Mouse (Mus musculus) spleen, adult 2 months (tissue): ENCODE measurements around the gene Ptpn21. TPM values are rescaled to one million over a fixed set of nuclear protein-coding genes. Genes with fewer than 3 reads are reported as not detected.

Experiments
- DNase-seq, 2 experiments: peaks; one replicate each; pipeline versions ENCODE4 v3.0.0 to v3.0.0-alpha.2; 2012 to 2021; ENCODE audit warnings: low spot score in 2 of 2, low read depth in 1 of 2
- H3K27ac ChIP-seq: fragments of 200-500 bp; 2 replicates; pipeline ENCODE4 v1.5.1; 2012; ENCODE audit warnings: low read length, inconsistent platforms; ENCODE audit not compliant: insufficient read depth
- H3K27me3 ChIP-seq: fragments of 200-500 bp; 2 replicates; pipeline ENCODE4 v1.6.1; 2012; ENCODE audit warnings: mild to moderate bottlenecking, moderate library complexity, low read length, inconsistent platforms; ENCODE audit not compliant: control insufficient read depth, insufficient read depth
- H3K36me3 ChIP-seq: fragments of 200-500 bp; 2 replicates; pipeline ENCODE4 v1.6.1; 2012; ENCODE audit warnings: mild to moderate bottlenecking, low read length, inconsistent platforms; ENCODE audit not compliant: control insufficient read depth, insufficient read depth
- H3K4me1 ChIP-seq: fragments of 200-500 bp; 2 replicates; pipeline ENCODE4 v1.6.1; 2011; ENCODE audit warnings: inconsistent platforms; ENCODE audit not compliant: control insufficient read depth, insufficient read depth, insufficient read length
- H3K4me3 ChIP-seq: fragments of 200-500 bp; 2 replicates; pipeline ENCODE4 v1.5.1; 2011; ENCODE audit warnings: mild to moderate bottlenecking, inconsistent platforms; ENCODE audit not compliant: insufficient read depth, insufficient read length; ENCODE audit errors: extremely low read depth
- CTCF ChIP-seq: fragments of 200-500 bp; IDR thresholded peaks from 2 replicates; pipeline ENCODE4 v1.5.1; 2011; ENCODE audit warnings: mild to moderate bottlenecking, inconsistent platforms; ENCODE audit not compliant: insufficient read depth, insufficient read length, insufficient replicate concordance; ENCODE audit errors: extremely low read depth
- POLR2A ChIP-seq: fragments of 200-500 bp; IDR thresholded peaks from 2 replicates; pipeline ENCODE4 v1.6.1; 2011; ENCODE audit warnings: low read depth, low read length, inconsistent platforms
- WGBS: fragments of 180-500 bp; shearing (Covaris S2); methylation state at CpG from one replicate; pipeline ENCODE4 v1.1.7; 2018; 5-methylcytosine and 5-hydroxymethylcytosine counted together
- polyA plus RNA-seq: library from polyadenylated mRNA; depleted of rRNA; stranded (reverse); fragments of >200 nt; gene quantifications from 2 replicates; pipeline ENCODE4 v1.2.3, GENCODE M21; 2012

Ptpn21 gene
- polyA plus RNA-seq, 1 experiment = 6.6 TPM

GRCm38 (mm10) chr12:98670429-98670828 is 66.8 kb downstream of the Ptpn21 start:
- Histone ChIP-seq H3K4me3 (no peak overlapping the region), H3K27me3 (no peaks in the 10 kb centered on the region), H3K4me1 (no peaks in the 10 kb centered on the region; the same call in 1 of the 2 replicates), H3K27ac (no peak overlapping the region), H3K36me3 (no peaks in the 10 kb centered on the region)
- no peak for DNase-seq
- 85% methylated on average over 4 of the region's 4 CpGs for WGBS
- TF ChIP-seq CTCF (no peak), POLR2A (no peak)

- H3K36me3 ChIP-seq = no peaks in the 10 kb centered on the region
- H3K27ac ChIP-seq = no peak overlapping the region
- no peaks in the 10 kb centered on the region for H3K27me3 ChIP-seq
- 84% methylated on average over 5 of the region's 5 CpGs for WGBS
- no peak overlapping the region for H3K4me3 ChIP-seq
- H3K4me1 ChIP-seq = no peaks in the 10 kb centered on the region; the same call in 1 of the 2 replicates
- no peak for DNase-seq
- TF ChIP-seq POLR2A = no peak
- TF ChIP-seq CTCF = no peak
These were observed 67.3 kb downstream of the Ptpn21 start for GRCm38 (mm10) chr12:98669864-98670263.

- no peak overlapping the region for H3K4me3 ChIP-seq
- TF ChIP-seq POLR2A = no peak
- no peak for TF ChIP-seq CTCF
- H3K4me1 ChIP-seq = no peaks in the 10 kb centered on the region
- no peak overlapping the region for H3K27ac ChIP-seq
- DNase-seq = no peak
- WGBS = 96% methylated on average over 10 of the region's 10 CpGs
- no peaks in the 10 kb centered on the region for H3K27me3 ChIP-seq
- no peaks in the 10 kb centered on the region; the same call in 1 of the 2 replicates for H3K36me3 ChIP-seq
These were observed 68.1 kb downstream of the Ptpn21 start for GRCm38 (mm10) chr12:98669086-98669485.

GRCm38 (mm10) chr12:98668132-98668814 is 68.9 kb downstream of the Ptpn21 start:
- 69% methylated on average over 10 of the region's 10 CpGs for WGBS
- no peak for DNase-seq

GRCm38 (mm10) chr12:98662617-98663016 is 74.6 kb downstream of the Ptpn21 start:
- H3K27ac ChIP-seq = no peak overlapping the region
- 94% methylated on average over 7 of the region's 7 CpGs for WGBS
- H3K4me3 ChIP-seq = no peak overlapping the region
- H3K4me1 ChIP-seq = no peaks in the 10 kb centered on the region
- DNase-seq = no peak
- TF ChIP-seq POLR2A (no peak), CTCF (no peak)
- H3K36me3 ChIP-seq = no peaks in the 10 kb centered on the region; the same call in 1 of the 2 replicates
- no peaks in the 10 kb centered on the region for H3K27me3 ChIP-seq

More at GRCm38 (mm10) chr12:98668132-98668814, 68.9 kb downstream of the Ptpn21 start:
- Histone ChIP-seq H3K27ac (no peak overlapping the region), H3K4me3 (no peak overlapping the region), H3K36me3 (no peaks in the 10 kb centered on the region; the same call in 1 of the 2 replicates), H3K4me1 (no peaks in the 10 kb centered on the region), H3K27me3 (no peaks in the 10 kb centered on the region)
- TF ChIP-seq POLR2A (no peak), CTCF (no peak)

GRCm38 (mm10) chr12:98656873-98657272 is 80.3 kb downstream of the Ptpn21 start:
- WGBS = 85% methylated on average over 2 of the region's 2 CpGs
- H3K4me3 ChIP-seq = no peak overlapping the region

GRCm38 (mm10) chr12:98644852-98645251 is 92.4 kb downstream of the Ptpn21 start:
- no peak for TF ChIP-seq POLR2A
- H3K27me3 ChIP-seq = no peaks in the 10 kb centered on the region
- no peak overlapping the region for H3K27ac ChIP-seq
- no peak for DNase-seq
- H3K4me1 ChIP-seq = no peaks in the 10 kb centered on the region
- no peaks in the 10 kb centered on the region for H3K36me3 ChIP-seq
- no peak overlapping the region for H3K4me3 ChIP-seq

More at GRCm38 (mm10) chr12:98656873-98657272, 80.3 kb downstream of the Ptpn21 start:
- no peak for TF ChIP-seq CTCF
- Histone ChIP-seq H3K36me3 (no peaks in the 10 kb centered on the region), H3K27me3 (no peaks in the 10 kb centered on the region), H3K27ac (no peak overlapping the region), H3K4me1 (no peaks in the 10 kb centered on the region)
- DNase-seq = no peak
